In the genomic region with DNA sequence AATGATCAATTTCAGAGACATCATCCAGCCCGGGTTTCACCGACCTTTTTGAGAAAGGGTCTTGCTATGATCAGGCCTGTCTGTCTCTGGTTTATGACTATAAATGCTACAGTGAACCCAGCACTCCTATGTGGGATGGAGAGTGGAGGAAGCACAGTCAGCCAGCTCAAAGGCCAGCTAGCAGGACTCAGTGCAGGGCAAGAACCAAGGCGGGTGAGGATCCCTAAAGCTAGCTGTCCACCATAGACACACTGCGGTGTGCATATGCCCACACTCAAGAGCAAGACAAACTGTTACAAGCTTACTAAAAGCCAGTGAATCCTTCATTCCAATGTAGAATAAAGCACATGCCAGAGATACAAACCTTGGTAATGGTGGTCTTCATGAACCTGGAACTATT, we compare ENCODE assay signal across 15 mouse cellular contexts.
"Had no signal": no experiment of that assay in that cellular context is flagged by ENCODE, and none has a peak within 500 bp of the region (broad histone marks: within the 10 kb centered on the region; RNA-seq: fewer than 3 reads in every experiment).

No protein-coding gene starts in this region.

- H3K9me3 ChIP-seq: liver, embryonic 13.5 days; liver, embryonic 15.5 days; megakaryocyte, embryonic 14.5 days; midbrain, embryonic 13.5 days; midbrain, embryonic 15.5 days; neural tube, embryonic 12.5 days had no signal

- H3K4me3 ChIP-seq: liver, embryonic 13.5 days; liver, embryonic 15.5 days; megakaryocyte, embryonic 14.5 days; midbrain, embryonic 13.5 days; midbrain, embryonic 15.5 days; neural tube, embryonic 12.5 days had no signal

- H3K27me3 ChIP-seq: liver, embryonic 13.5 days; liver, embryonic 15.5 days; megakaryocyte, embryonic 14.5 days; midbrain, embryonic 13.5 days; midbrain, embryonic 15.5 days; neural tube, embryonic 12.5 days had no signal

- H3K27ac ChIP-seq: liver, embryonic 13.5 days; liver, embryonic 15.5 days; macrophage; midbrain, embryonic 13.5 days; midbrain, embryonic 15.5 days; neural tube, embryonic 12.5 days had no signal

- ATAC-seq: liver, postnatal 0 days; midbrain, embryonic 13.5 days; midbrain, embryonic 15.5 days had no signal

- H3K4me2 ChIP-seq: liver, embryonic 13.5 days; liver, embryonic 15.5 days; lung, embryonic 14.5 days; midbrain, embryonic 11.5 days; midbrain, embryonic 13.5 days; midbrain, embryonic 15.5 days; neural tube, embryonic 12.5 days had no signal

- DNase-seq: liver, embryonic 13.5 days; liver, postnatal 0 days; lung, embryonic 14.5 days; lung, postnatal 10 days; lung, postnatal 36 days; right cerebral cortex, postnatal 14 days; thymus, postnatal 14 days; thymus, postnatal 36 days had no signal

- H3K9ac ChIP-seq: liver, embryonic 13.5 days; liver, embryonic 15.5 days; liver, postnatal 0 days; lung, embryonic 14.5 days; midbrain, embryonic 13.5 days; midbrain, embryonic 15.5 days; neural tube, embryonic 12.5 days had no signal
